Mouse (Mus musculus) liver, embryonic 12.5 days (tissue): ENCODE measurements at regions not wholly inside any gene's neighbourhood (a gene's known extent, or its start where the extent isn't known, plus 50 kb on each side); places are given as distances from the start of the nearest gene placed in this dataset.

ENCODE experiments used
- ATAC-seq: fragments of 200-750 bp; cut with Nextera tagmentation; 2 replicates; pipeline ENCODE4 v1.8.0; 2017; ENCODE audit warnings: moderate number of reproducible peaks, mild to moderate bottlenecking, moderate library complexity
- H3K27ac ChIP-seq: fragments of 300-500 bp; sonication (generic); 2 replicates; pipeline ENCODE4 v1.5.1; 2016; ENCODE audit warnings: mild to moderate bottlenecking
- H3K27me3 ChIP-seq: fragments of 300-500 bp; sonication (generic); replicated peaks from 2 replicates; pipeline ENCODE4 v1.6.1; 2016; ENCODE audit warnings: mild to moderate bottlenecking, moderate library complexity
- H3K36me3 ChIP-seq: fragments of 300-500 bp; sonication (generic); 2 replicates; pipeline ENCODE4 v1.6.1; 2016; ENCODE audit warnings: mild to moderate bottlenecking, moderate library complexity
- H3K4me1 ChIP-seq: fragments of 300-500 bp; sonication (generic); 2 replicates; pipeline ENCODE4 v1.6.1; 2016
- H3K4me2 ChIP-seq: fragments of 300-500 bp; sonication (generic); 2 replicates; pipeline ENCODE4 v1.6.1; 2016; ENCODE audit warnings: mild to moderate bottlenecking, moderate library complexity
- H3K4me3 ChIP-seq: fragments of 300-500 bp; sonication (generic); 2 replicates; pipeline ENCODE4 v1.5.1; 2016; ENCODE audit warnings: mild to moderate bottlenecking, moderate library complexity
- H3K9ac ChIP-seq: fragments of 300-500 bp; sonication (generic); 2 replicates; pipeline ENCODE4 v1.6.1; 2016; ENCODE audit warnings: mild to moderate bottlenecking, moderate library complexity
- H3K9me3 ChIP-seq: fragments of 300-500 bp; sonication (generic); replicated peaks from 2 replicates; pipeline ENCODE4 v1.6.1; 2016; ENCODE audit warnings: mild to moderate bottlenecking, moderate library complexity
- WGBS: fragments of 180-500 bp; shearing (Covaris S2); methylation state at CpG from one replicate; pipeline ENCODE4 v1.1.7; 2016; ENCODE audit not compliant: insufficient replicate concordance; 5-methylcytosine and 5-hydroxymethylcytosine counted together

- H3K27ac ChIP-seq, result no peak overlapping the region
- H3K27me3 ChIP-seq, result 0 out of 2 replicates have a peak, but pooled peaks cover 11% of the 10 kb centered on the region
- no peak for ATAC-seq
- whole genome bisulfite sequencing, result 70% methylated on average over 6 of the region's 6 CpGs
- no peaks in the 10 kb centered on the region for H3K36me3 ChIP-seq
- no peak overlapping the region for H3K9ac ChIP-seq
- no peaks in the 10 kb centered on the region for H3K4me1 ChIP-seq
- H3K4me3 ChIP-seq, result no peak overlapping the region
- no peak overlapping the region for H3K4me2 ChIP-seq
- no peaks in the 10 kb centered on the region for H3K9me3 ChIP-seq
Observed at GRCm38 (mm10) chr7:113130552-113130951, 76.7 kb upstream of the Arntl start.

GRCm38 (mm10) chr7:113131945-113132538, 75.2 kb upstream of the Arntl start:
- 2% methylated on average over 6 of the region's 6 CpGs for WGBS

GRCm38 (mm10) chr7:113133891-113134290, 73.4 kb upstream of the Arntl start:
- Histone ChIP-seq H3K27me3 (peaks cover 19% of the 10 kb centered on the region; the same call in 1 of the 2 replicates), H3K36me3 (no peaks in the 10 kb centered on the region), H3K9me3 (no peaks in the 10 kb centered on the region), H3K4me1 (no peaks in the 10 kb centered on the region), H3K9ac (no peak overlapping the region), H3K4me3 (no peak overlapping the region), H3K4me2 (no peak overlapping the region), H3K27ac (no peak overlapping the region)
- WGBS, result 58% methylated on average over 5 of the region's 5 CpGs
- no peak for ATAC-seq

More at GRCm38 (mm10) chr7:113131945-113132538, 75.2 kb upstream of the Arntl start:
- no peak overlapping the region for H3K9ac ChIP-seq
- H3K27ac ChIP-seq, result no peak overlapping the region
- no peaks in the 10 kb centered on the region for H3K9me3 ChIP-seq
- H3K4me2 ChIP-seq, result no peak overlapping the region
- no peaks in the 10 kb centered on the region for H3K36me3 ChIP-seq
- H3K27me3 ChIP-seq, result peaks cover 19% of the 10 kb centered on the region; the same call in 1 of the 2 replicates
- no peak overlapping the region for H3K4me3 ChIP-seq
- no peak for ATAC-seq
- H3K4me1 ChIP-seq, result no peaks in the 10 kb centered on the region

GRCm38 (mm10) chr7:113140011-113140438, 67.2 kb upstream of the Arntl start:
- ATAC-seq, result no peak
- no peaks in the 10 kb centered on the region for H3K9me3 ChIP-seq

GRCm38 (mm10) chr7:113141846-113142683, 65.2 kb upstream of the Arntl start:
- Histone ChIP-seq H3K27ac (no peak overlapping the region), H3K4me1 (no peaks in the 10 kb centered on the region), H3K9ac (no peak overlapping the region), H3K36me3 (no peaks in the 10 kb centered on the region), H3K9me3 (no peaks in the 10 kb centered on the region), H3K4me3 (no peak overlapping the region), H3K27me3 (peaks cover 32% of the 10 kb centered on the region; the same call in 1 of the 2 replicates), H3K4me2 (no peak overlapping the region)
- WGBS, result 55% methylated on average over 10 of the region's 10 CpGs
- no peak for ATAC-seq

More at GRCm38 (mm10) chr7:113140011-113140438, 67.2 kb upstream of the Arntl start:
- Histone ChIP-seq H3K36me3 (no peaks in the 10 kb centered on the region), H3K4me2 (no peak overlapping the region), H3K4me3 (no peak overlapping the region), H3K9ac (no peak overlapping the region), H3K27me3 (peaks cover 42% of the 10 kb centered on the region; the same call in 1 of the 2 replicates), H3K4me1 (no peaks in the 10 kb centered on the region), H3K27ac (no peak overlapping the region)
- 64% methylated on average over 10 of the region's 10 CpGs for WGBS

- Histone ChIP-seq H3K27me3 (peaks cover 32% of the 10 kb centered on the region; the same call in 1 of the 2 replicates), H3K4me1 (no peaks in the 10 kb centered on the region)
- no peak for ATAC-seq
Observed at GRCm38 (mm10) chr7:113143552-113143951, 63.7 kb upstream of the Arntl start.

GRCm38 (mm10) chr7:113145046-113145445, 62.2 kb upstream of the Arntl start:
- ATAC-seq, result no peak
- WGBS, result 68% methylated on average over 8 of the region's 8 CpGs
- H3K9me3 ChIP-seq, result no peaks in the 10 kb centered on the region
- H3K4me3 ChIP-seq, result no peak overlapping the region
- H3K36me3 ChIP-seq, result no peaks in the 10 kb centered on the region
- no peak overlapping the region for H3K4me2 ChIP-seq
- H3K4me1 ChIP-seq, result no peaks in the 10 kb centered on the region
- H3K27me3 ChIP-seq, result peaks cover 39% of the 10 kb centered on the region; the same call in 1 of the 2 replicates
- no peak overlapping the region for H3K9ac ChIP-seq
- no peak overlapping the region for H3K27ac ChIP-seq

More at GRCm38 (mm10) chr7:113143552-113143951, 63.7 kb upstream of the Arntl start:
- Histone ChIP-seq H3K4me2 (no peak overlapping the region), H3K36me3 (no peaks in the 10 kb centered on the region), H3K27ac (no peak overlapping the region), H3K4me3 (no peak overlapping the region), H3K9ac (no peak overlapping the region), H3K9me3 (no peaks in the 10 kb centered on the region)
- WGBS, result 10% methylated on average over 7 of the region's 7 CpGs

GRCm38 (mm10) chr7:113146108-113146507, 61.2 kb upstream of the Arntl start:
- Histone ChIP-seq H3K9ac (no peak overlapping the region), H3K9me3 (no peaks in the 10 kb centered on the region), H3K27ac (no peak overlapping the region), H3K4me1 (no peaks in the 10 kb centered on the region), H3K4me2 (no peak overlapping the region), H3K36me3 (no peaks in the 10 kb centered on the region), H3K27me3 (peaks cover 37% of the 10 kb centered on the region; the same call in 1 of the 2 replicates), H3K4me3 (no peak overlapping the region)
- WGBS, result 41% methylated on average over 2 of the region's 2 CpGs
- no peak for ATAC-seq

- no peak overlapping the region for H3K4me2 ChIP-seq
- 65% methylated on average over 9 of the region's 9 CpGs for WGBS
- no peak overlapping the region for H3K27ac ChIP-seq
- H3K4me1 ChIP-seq, result no peaks in the 10 kb centered on the region
- H3K9me3 ChIP-seq, result no peaks in the 10 kb centered on the region
- no peak overlapping the region for H3K4me3 ChIP-seq
- peaks cover 33% of the 10 kb centered on the region; the same call in 1 of the 2 replicates for H3K27me3 ChIP-seq
- H3K9ac ChIP-seq, result no peak overlapping the region
- no peak for ATAC-seq
- H3K36me3 ChIP-seq, result no peaks in the 10 kb centered on the region
Observed at GRCm38 (mm10) chr7:113146526-113146925, 60.7 kb upstream of the Arntl start.

- no peak overlapping the region for H3K27ac ChIP-seq
- no peaks in the 10 kb centered on the region for H3K9me3 ChIP-seq
- H3K4me1 ChIP-seq, result no peaks in the 10 kb centered on the region
- peaks cover 26% of the 10 kb centered on the region; the same call in 1 of the 2 replicates for H3K27me3 ChIP-seq
- H3K36me3 ChIP-seq, result no peaks in the 10 kb centered on the region
- no peak overlapping the region for H3K9ac ChIP-seq
- no peak for ATAC-seq
- 35% methylated on average over 16 of the region's 16 CpGs for WGBS
- no peak overlapping the region for H3K4me2 ChIP-seq
- H3K4me3 ChIP-seq, result no peak overlapping the region
Observed at GRCm38 (mm10) chr7:113147391-113148332, 59.6 kb upstream of the Arntl start.

GRCm38 (mm10) chr7:113148700-113149099, 58.6 kb upstream of the Arntl start:
- H3K4me3 ChIP-seq, result no peak overlapping the region
- no peak overlapping the region for H3K9ac ChIP-seq
- WGBS, result 72% methylated on average over 6 of the region's 6 CpGs

More at GRCm38 (mm10) chr7:113148700-113149099, 58.6 kb upstream of the Arntl start:
- no peaks in the 10 kb centered on the region for H3K4me1 ChIP-seq
- no peak overlapping the region for H3K4me2 ChIP-seq
- H3K27me3 ChIP-seq, result peaks cover 17% of the 10 kb centered on the region; the same call in 1 of the 2 replicates
- H3K9me3 ChIP-seq, result no peaks in the 10 kb centered on the region
- no peaks in the 10 kb centered on the region for H3K36me3 ChIP-seq
- H3K27ac ChIP-seq, result no peak overlapping the region
- no peak for ATAC-seq
